Mouse (Mus musculus) embryonic fibroblast, embryonic 13.5 days (primary cell): ENCODE measurements around the gene Pnkp.
A peak's percentile ranks its signal among the peaks of the same experiment; 100 is the strongest.

ENCODE experiments used
- CTCF ChIP-seq: IDR thresholded peaks from 2 replicates; pipeline ENCODE4 v1.5.1; 2011; ENCODE audit warnings: mild to moderate bottlenecking, control low read depth, low read length, moderate library complexity, borderline replicate concordance; ENCODE audit not compliant: insufficient read depth
- POLR2A ChIP-seq: IDR thresholded peaks from 2 replicates; pipeline ENCODE4 v1.6.1; 2011; ENCODE audit warnings: low read depth, mild to moderate bottlenecking, control low read depth, low read length, moderate library complexity

DNA sequence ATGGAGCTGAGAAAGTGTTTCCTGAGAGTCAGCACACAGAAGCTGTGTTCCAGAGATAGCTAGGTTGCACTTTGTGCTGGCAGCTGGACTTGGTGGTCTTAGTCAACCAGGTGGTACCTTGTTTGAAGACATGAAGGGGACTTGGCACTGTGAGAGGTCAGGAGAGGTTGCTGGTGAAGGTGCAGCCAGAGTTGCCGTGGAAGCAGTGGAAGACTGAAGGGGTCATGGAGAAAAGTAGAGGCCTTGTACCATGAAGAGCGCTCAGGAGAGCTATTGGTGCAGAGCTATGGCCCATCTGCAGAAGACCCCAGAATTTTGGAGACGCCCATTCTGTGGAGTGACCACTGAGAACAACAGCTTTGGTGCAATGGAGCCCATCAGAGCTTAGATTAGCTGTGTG lies 47.5 kb upstream of the Pnkp start:
- TF ChIP-seq CTCF (no peak), POLR2A (peak; percentile 50; the same call in 1 of the 2 replicates)
